Mouse (Mus musculus) T-cell, adult 2 months (primary cell): ENCODE measurements at regions not wholly inside any gene's neighbourhood (a gene's known extent, or its start where the extent isn't known, plus 50 kb on each side); places are given as distances from the start of the nearest gene placed in this dataset.

Source experiments
- DNase-seq: peaks from one replicate; pipeline ENCODE4 v3.0.0; 2022; ENCODE audit warnings: low spot score

DNA sequence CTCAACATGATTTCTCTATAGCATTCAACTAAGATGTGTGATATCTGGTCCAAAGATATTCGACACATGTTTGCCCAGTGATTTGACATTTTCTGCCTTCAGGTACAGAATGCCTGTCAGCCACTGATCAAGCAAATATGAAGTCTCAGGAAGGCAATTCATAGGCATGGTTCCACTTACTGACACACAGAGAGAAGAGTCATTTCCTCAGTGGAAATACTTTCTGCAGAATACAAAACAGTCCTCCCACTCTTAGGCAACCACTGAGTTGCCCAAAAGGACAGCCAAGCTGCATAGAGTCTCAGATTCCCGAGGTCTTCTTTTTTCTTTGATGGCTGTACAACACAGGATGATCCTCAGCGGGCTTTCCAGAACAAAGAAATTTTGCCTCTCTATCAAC is 110.9 kb downstream of the Ndufa4 start:
- DNase-seq = no peak

DNA sequence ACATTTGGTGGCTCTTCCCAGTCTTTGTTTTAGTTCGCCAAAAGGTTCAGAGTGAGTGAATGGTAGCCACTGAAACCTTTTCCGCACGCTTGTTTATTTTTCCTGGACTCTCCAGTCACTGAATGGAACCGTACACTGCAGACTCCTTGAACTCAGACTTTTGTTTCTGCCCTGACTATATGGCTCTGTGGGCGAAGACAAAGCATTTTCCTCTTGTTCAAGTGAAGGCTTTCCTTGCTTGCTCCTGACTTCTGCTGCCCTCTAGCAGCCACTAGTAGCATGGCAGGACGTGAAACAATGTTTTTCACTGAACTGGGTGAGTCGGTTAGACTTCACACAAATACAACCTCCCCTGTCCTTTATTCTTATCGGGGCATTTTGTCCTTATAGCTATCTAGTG is 113.9 kb downstream of the Ndufa4 start:
- peak; percentile 1 for DNase-seq

DNA sequence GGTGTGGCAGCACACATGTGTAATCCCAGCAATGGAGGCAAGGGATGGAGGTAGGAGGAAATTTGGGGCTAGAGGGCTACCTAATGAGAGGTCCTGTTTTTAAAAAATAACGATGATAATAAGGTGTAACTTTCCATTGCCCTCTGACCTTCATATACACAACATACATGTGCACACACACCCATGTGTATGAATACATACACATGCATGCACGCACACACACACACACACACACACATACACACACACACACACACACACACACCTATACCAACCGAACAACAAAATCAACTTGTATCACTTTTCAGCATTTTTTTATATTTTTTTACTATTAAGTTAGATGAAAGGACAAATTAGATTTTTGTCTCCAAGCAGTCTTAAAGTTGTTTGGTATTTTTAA is 115.1 kb downstream of the Ndufa4 start:
- no peak for DNase-seq

DNA sequence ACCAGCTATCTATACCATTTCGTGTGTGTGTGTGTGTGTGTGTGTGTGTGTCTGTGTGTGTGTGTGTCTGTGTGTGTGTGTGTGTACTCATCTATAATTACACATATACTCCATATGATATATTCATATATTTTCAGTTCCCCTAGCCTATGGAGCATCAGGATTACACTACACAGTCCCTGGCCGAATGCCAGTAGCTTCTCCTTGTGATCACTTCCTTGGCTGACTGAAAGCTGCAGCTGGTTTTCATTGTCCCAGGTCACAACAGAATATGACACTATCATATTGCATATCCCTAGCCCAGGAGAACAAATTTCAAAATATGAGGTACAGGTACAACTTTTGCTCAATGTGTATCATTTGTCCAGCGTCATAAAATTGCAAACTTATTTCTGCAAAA is 116.2 kb downstream of the Ndufa4 start:
- DNase-seq = no peak

DNA sequence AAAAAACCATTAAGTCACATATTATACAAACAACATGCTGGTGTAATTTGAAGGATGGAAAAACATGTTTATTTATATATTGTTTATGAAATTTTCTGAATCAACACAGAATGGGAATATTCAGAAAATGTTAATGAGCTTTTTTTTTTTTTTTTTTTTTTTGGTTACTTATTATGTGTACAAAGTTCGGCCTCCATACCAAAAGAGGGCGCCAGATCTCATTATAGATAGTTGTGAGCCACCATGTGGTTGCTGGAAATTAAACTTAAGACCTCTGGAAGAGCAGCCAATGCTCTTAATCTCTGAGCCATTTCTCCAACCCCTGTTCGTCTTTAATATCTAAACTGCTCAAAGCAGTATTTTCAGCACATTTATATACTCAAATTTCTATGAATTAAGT is 133.3 kb downstream of the Ndufa4 start:
- DNase-seq = no peak

DNA sequence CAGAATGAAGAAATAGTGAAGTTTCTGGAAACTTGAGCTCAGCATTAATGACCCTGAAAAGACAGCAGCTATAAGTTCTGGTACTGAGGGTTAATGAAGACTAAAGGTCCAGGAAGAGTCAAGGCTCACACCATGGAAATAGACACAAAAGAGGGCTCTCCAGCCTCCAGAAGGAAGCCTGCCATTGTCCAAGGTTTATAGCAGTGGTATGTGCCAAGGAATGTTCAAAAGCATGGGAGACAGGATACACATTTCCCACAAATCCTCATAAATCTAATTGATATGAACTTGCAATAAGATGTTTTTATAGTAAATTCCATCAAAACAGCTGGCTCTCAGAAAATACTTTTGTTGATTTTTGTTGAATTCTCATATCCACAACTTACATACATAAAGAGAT is 144.4 kb downstream of the Ndufa4 start:
- no peak for DNase-seq

DNA sequence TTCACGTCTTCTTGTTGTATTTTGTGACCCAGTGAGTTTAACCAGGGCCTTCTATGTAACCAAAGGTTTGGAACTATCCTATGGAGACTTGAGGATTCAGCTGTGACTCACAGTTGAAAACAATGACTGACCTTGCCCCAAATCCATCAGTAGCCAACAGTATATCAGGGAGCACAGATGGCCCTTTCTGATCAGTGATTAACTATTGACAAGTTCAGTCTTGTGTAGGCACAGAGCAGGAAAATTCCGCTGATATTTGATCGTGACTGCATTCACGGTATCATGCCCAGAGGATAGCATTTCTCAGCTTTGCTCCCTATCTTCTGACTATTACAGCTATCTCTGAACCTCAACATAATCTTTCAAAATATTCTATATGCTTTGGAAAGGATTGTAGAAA is 169.6 kb downstream of the Ndufa4 start:
- DNase-seq = no peak

DNA sequence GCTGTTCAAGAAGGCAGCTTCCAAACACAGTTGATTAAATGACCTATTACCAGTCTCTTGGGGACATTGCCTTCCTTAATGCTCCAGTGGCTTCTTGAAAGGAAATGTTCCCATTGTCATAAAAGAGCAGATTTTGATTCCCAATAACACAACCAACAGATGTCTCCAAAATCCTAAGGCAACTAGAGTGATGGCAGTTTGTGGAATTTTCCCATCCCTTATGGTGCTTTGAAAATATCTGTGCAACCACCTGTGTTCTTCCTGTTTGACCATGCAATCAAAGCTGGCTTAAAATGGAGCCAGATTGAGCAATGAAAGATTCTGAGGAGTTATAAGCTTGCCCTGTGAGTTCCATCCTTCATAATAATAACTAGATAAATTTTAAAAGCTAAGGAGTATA is 176.2 kb downstream of the Ndufa4 start:
- DNase-seq = no peak

DNA sequence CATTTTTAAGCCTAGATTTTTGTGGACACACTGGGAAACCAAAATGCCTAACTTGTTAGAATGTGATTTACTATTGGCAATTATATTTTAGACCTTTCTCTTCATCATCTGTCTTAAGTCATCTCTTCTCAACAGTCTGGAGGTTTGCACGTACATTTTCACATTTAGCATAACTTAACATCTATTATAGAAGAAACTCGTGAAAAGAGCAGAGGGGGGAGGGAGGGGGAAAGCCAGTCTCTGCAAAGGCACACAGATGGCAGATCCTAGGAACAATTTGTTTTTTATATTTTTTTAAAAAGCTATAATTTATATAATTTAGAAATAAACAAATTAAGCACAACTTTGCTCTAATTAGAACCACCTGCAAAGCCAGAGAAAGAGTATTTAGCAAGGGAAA is 176.6 kb downstream of the Ndufa4 start:
- no peak for DNase-seq

DNA sequence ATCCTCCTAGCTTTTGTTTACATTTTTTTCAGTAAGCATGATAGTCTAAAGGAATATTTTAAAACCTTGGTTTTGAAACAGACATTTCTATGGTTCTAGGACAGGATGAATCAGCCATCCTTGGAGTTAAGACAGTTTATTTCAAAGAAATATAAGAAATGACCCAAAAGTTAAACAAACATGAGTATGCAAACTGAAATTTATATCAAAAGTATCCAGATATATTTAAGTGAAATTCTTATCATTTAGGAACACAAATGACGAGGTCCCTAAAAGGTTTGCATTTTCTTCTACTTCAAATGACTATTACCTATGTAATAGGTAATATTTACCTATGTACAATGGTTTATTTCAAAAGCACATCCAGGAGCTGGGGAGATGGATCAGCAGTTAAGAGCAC is 179.5 kb downstream of the Ndufa4 start:
- no peak for DNase-seq

DNA sequence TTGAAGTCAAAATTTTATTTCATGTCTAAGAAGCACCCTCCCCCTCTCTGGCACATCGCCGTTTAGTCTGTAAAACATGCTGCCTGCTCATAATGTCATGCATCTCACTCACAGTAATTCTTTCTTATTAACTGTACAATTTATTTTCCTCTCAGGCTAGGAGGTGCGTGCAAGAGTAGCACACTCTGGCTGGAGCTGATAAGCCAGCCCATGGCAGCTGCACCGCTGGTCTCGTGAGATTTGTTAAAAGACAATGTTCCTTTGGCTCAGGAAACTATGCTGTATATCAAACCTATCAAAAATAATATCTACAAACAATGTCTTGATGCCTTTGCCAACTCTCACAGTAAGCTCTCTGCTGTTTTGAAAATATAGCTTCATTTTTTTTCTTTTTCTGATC is 179.9 kb downstream of the Ndufa4 start:
- no peak for DNase-seq

DNA sequence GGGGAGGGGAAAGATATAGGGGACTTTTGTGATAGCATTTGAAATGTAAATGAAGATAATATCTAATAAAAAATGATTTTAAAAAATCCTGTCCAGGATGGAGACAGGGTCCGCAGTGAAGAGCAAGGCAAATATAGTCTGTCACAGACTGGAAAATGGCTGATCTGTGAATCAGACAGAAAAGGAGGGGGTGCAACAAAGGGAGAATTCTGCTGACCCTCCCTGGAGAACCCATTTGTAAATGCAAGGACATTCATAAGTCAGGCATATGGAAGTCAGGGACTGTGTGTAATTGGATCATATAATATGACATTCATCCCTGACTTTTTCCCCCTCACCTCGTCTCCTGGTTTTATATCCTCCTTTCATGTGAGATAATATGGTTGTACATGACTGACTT is 183.8 kb downstream of the Ndufa4 start:
- no peak for DNase-seq

DNA sequence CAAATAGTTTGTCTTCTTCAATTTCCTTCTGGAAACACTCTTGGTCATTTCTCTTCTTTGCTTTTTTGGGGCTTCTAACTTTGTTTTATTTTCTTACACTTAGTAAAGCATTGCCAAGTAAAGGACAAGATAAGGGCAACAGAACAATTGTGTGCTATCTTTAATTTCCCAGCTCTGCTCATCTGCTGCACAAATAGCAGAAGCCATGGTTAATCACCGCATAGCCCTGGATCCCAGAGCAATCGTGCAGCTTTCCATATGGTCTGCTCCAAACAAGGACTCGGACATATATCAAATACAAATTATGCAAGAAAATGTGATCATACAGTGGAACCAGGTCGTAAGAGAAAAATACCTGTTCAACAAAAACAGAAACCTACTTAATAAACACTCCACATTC is 187.0 kb downstream of the Ndufa4 start:
- DNase-seq = no peak

DNA sequence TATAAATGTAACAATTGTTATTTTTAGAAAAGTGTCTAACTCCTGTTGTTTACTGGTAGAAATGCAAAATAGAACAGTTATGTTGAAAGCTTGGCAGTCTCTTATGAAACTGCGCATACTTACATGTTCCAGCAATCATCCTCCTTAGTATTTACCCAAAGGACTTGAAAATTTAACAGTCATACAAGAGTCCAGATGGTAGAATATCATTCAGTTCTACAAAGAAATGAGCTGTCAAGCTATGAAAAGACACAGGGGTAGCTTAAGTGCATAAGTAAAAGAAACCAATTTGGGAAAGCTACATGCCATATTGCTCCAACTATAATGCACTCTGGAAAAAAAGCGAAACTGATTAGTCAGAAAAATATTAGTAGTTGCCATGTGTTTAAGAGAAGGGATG is 196.7 kb downstream of the Ndufa4 start:
- no peak for DNase-seq

DNA sequence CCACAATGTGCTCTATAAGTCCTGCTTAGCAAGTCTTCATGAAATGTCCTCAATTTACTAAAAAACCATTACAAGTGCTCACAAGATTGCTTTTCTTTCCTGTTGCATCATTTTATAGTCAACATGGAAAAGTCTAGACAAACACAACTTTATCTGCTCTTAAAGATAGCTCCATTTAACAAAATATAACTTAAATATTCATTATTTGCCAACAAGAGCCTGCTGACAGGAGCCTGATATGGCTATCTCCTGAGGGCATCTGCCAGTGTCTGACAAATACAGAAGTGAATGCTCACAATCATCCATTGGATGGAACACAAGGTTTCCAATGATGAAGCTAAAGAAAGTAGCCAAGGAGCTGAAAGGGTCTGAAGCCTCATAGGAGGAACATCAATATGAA is 197.8 kb downstream of the Ndufa4 start:
- no peak for DNase-seq
